Mouse (Mus musculus) liver, embryonic 15.5 days (tissue): ENCODE results near the gene Rab4b. TPM values are rescaled to one million over a fixed set of nuclear protein-coding genes. Genes with fewer than 3 reads are reported as not detected.

Experiments used
- ATAC-seq: fragments of 200-750 bp; cut with Nextera tagmentation; 2 replicates; pipeline ENCODE4 v1.8.0; 2017; ENCODE audit warnings: moderate number of reproducible peaks, mild to moderate bottlenecking, moderate library complexity; ENCODE audit not compliant: insufficient read depth
- H3K27ac ChIP-seq: fragments of 300-500 bp; sonication (generic); replicated peaks from 2 replicates; pipeline ENCODE4 v1.5.1; 2015; ENCODE audit warnings: mild to moderate bottlenecking, inconsistent platforms
- H3K27me3 ChIP-seq: fragments of 300-500 bp; sonication (generic); 2 replicates; pipeline ENCODE4 v1.6.1; 2015; ENCODE audit warnings: mild to moderate bottlenecking, inconsistent platforms
- H3K36me3 ChIP-seq: fragments of 300-500 bp; sonication (generic); replicated peaks from 2 replicates; pipeline ENCODE4 v1.6.1; 2015; ENCODE audit warnings: moderate library complexity, mild to moderate bottlenecking, inconsistent platforms
- H3K4me1 ChIP-seq: fragments of 300-500 bp; sonication (generic); replicated peaks from 2 replicates; pipeline ENCODE4 v1.6.1; 2015; ENCODE audit warnings: inconsistent platforms
- H3K4me2 ChIP-seq: fragments of 300-500 bp; sonication (generic); 2 replicates; pipeline ENCODE4 v1.6.1; 2015; ENCODE audit warnings: moderate library complexity, mild to moderate bottlenecking, inconsistent platforms
- H3K4me3 ChIP-seq: fragments of 300-500 bp; sonication (generic); replicated peaks from 2 replicates; pipeline ENCODE4 v1.5.1; 2015; ENCODE audit warnings: mild to moderate bottlenecking, inconsistent platforms
- H3K9ac ChIP-seq: fragments of 300-500 bp; sonication (generic); 2 replicates; pipeline ENCODE4 v1.6.1; 2015; ENCODE audit warnings: moderate library complexity, mild to moderate bottlenecking, inconsistent platforms
- H3K9me3 ChIP-seq: fragments of 300-500 bp; sonication (generic); replicated peaks from 2 replicates; pipeline ENCODE4 v1.6.1; 2016; ENCODE audit warnings: inconsistent platforms
- WGBS: fragments of 180-500 bp; shearing (Covaris S2); methylation state at CpG from one replicate; pipeline ENCODE4 v1.1.7; 2015; ENCODE audit warnings: mixed read lengths; ENCODE audit not compliant: insufficient replicate concordance; 5-methylcytosine and 5-hydroxymethylcytosine counted together
- polyA plus RNA-seq: library from polyadenylated mRNA; unstranded; fragments of >200 nt; fragmentation: Nextera tagmentation; extraction: Ambion mirVana; gene quantifications from 2 replicates; pipeline ENCODE4 v1.2.1, GENCODE M21; 2015

Rab4b gene
- polyA plus RNA-seq, 1 experiment from 2014 or later, result 23.0 TPM

- no peak overlapping the region for H3K9ac ChIP-seq
- H3K36me3 ChIP-seq, result peaks cover 34% of the 10 kb centered on the region
- H3K4me1 ChIP-seq, result peaks cover 31% of the 10 kb centered on the region
- no peak overlapping the region for H3K27ac ChIP-seq
- no peaks in the 10 kb centered on the region for H3K9me3 ChIP-seq
- WGBS, result 57% methylated on average over 1 of the region's 1 CpGs
- no peak overlapping the region for H3K4me2 ChIP-seq
- ATAC-seq, result no peak
- no peaks in the 10 kb centered on the region for H3K27me3 ChIP-seq
- no peak overlapping the region for H3K4me3 ChIP-seq
These were observed 3.8 kb upstream of the Rab4b start for GRCm38 (mm10) chr7:27182498-27182897.

- 0 out of 2 replicates have a peak within 1 kb of the TSS, but pooled peaks have one; percentile 58 for H3K27ac ChIP-seq
These were observed 2.4 kb upstream of the Rab4b start, which contains the start of the genes Gm21983 and Mia for GRCm38 (mm10) chr7:27180837-27181695. Gene Gm21983, minus strand, starts transcription at chr7:27181086. Gene Mia, minus strand, starts transcription at chr7:27181157.

GRCm38 (mm10) chr7:27180036-27180435 is 1.3 kb upstream of the Rab4b start:
- no peak overlapping the region for H3K4me3 ChIP-seq
- H3K9ac ChIP-seq, result no peak overlapping the region
- H3K36me3 ChIP-seq, result peaks cover 9% of the 10 kb centered on the region
- no peak overlapping the region for H3K4me2 ChIP-seq
- no peak for ATAC-seq
- peaks cover 33% of the 10 kb centered on the region for H3K4me1 ChIP-seq
- 62% methylated on average over 5 of the region's 5 CpGs for WGBS
- H3K27ac ChIP-seq, result 0 out of 2 replicates have a peak overlapping the region, but pooled peaks have one; percentile 58
- no peaks in the 10 kb centered on the region for H3K9me3 ChIP-seq
- no peaks in the 10 kb centered on the region for H3K27me3 ChIP-seq

More at GRCm38 (mm10) chr7:27180837-27181695, 2.4 kb upstream of the Rab4b start, which contains the start of the genes Gm21983 and Mia:
- H3K36me3 ChIP-seq, result peaks cover 20% of the 10 kb centered on the region
- no peak within 1 kb of the TSS for H3K4me3 ChIP-seq
- H3K4me2 ChIP-seq, result no peak within 1 kb of the TSS
- H3K9me3 ChIP-seq, result no peaks in the 10 kb centered on the region
- 61% methylated on average over 14 of the region's 14 CpGs for WGBS
- peaks cover 33% of the 10 kb centered on the region for H3K4me1 ChIP-seq
- ATAC-seq, result no peak
- no peak within 1 kb of the TSS for H3K9ac ChIP-seq
- H3K27me3 ChIP-seq, result no peaks in the 10 kb centered on the region

- 44% methylated on average over 16 of the region's 16 CpGs for WGBS
- no peak for ATAC-seq
- Histone ChIP-seq H3K9me3 (no peaks in the 10 kb centered on the region), H3K4me1 (peaks cover 33% of the 10 kb centered on the region), H3K4me2 (peak overlapping the region; percentile 80), H3K9ac (0 out of 2 replicates have a peak overlapping the region, but pooled peaks have one; percentile 39), H3K27me3 (no peaks in the 10 kb centered on the region), H3K27ac (peak overlapping the region; percentile 58), H3K36me3 (peaks cover 7% of the 10 kb centered on the region; the same call in 1 of the 2 replicates), H3K4me3 (peak overlapping the region; percentile 89)
These were observed 672 bp upstream of the Rab4b start for GRCm38 (mm10) chr7:27179217-27179918.

- H3K4me1 ChIP-seq, result peaks cover 33% of the 10 kb centered on the region
- H3K9ac ChIP-seq, result peak overlapping the region; percentile 69
- peak; percentile 4 for ATAC-seq
- peaks cover 10% of the 10 kb centered on the region; the same call in 1 of the 2 replicates for H3K36me3 ChIP-seq
- peak overlapping the region; percentile 89 for H3K4me3 ChIP-seq
- WGBS, result 19% methylated on average over 4 of the region's 4 CpGs
- no peaks in the 10 kb centered on the region for H3K27me3 ChIP-seq
- peak overlapping the region; percentile 80 for H3K4me2 ChIP-seq
- no peaks in the 10 kb centered on the region for H3K9me3 ChIP-seq
- H3K27ac ChIP-seq, result peak overlapping the region; percentile 91
These were observed 763 bp downstream of the Rab4b start for GRCm38 (mm10) chr7:27177942-27178323.

GRCm38 (mm10) chr7:27174896-27175295 is 3.8 kb downstream of the Rab4b start:
- Histone ChIP-seq H3K27ac (no peak overlapping the region), H3K9ac (no peak overlapping the region), H3K4me2 (no peak overlapping the region), H3K27me3 (no peaks in the 10 kb centered on the region), H3K4me3 (no peak overlapping the region), H3K4me1 (peaks cover 22% of the 10 kb centered on the region), H3K9me3 (no peaks in the 10 kb centered on the region), H3K36me3 (peaks cover 16% of the 10 kb centered on the region; the same call in 1 of the 2 replicates)
- WGBS, result 85% methylated on average over 7 of the region's 7 CpGs
- ATAC-seq, result no peak

- Histone ChIP-seq H3K9me3 (no peaks in the 10 kb centered on the region), H3K4me3 (no peak overlapping the region), H3K27me3 (no peaks in the 10 kb centered on the region), H3K9ac (no peak overlapping the region), H3K27ac (no peak overlapping the region), H3K4me1 (peaks cover 18% of the 10 kb centered on the region), H3K36me3 (peaks cover 16% of the 10 kb centered on the region; the same call in 1 of the 2 replicates), H3K4me2 (no peak overlapping the region)
- 80% methylated on average over 15 of the region's 15 CpGs for WGBS
- ATAC-seq, result no peak
These were observed 4.2 kb downstream of the Rab4b start for GRCm38 (mm10) chr7:27174496-27174895.

- Histone ChIP-seq H3K27me3 (no peaks in the 10 kb centered on the region), H3K36me3 (peaks cover 16% of the 10 kb centered on the region; the same call in 1 of the 2 replicates), H3K9ac (no peak overlapping the region), H3K4me2 (no peak overlapping the region), H3K4me1 (peaks cover 17% of the 10 kb centered on the region), H3K9me3 (no peaks in the 10 kb centered on the region), H3K27ac (no peak overlapping the region), H3K4me3 (no peak overlapping the region)
- 70% methylated on average over 3 of the region's 3 CpGs for WGBS
- no peak for ATAC-seq
These were observed 7.7 kb downstream of the Rab4b start for GRCm38 (mm10) chr7:27170981-27171380.

- Histone ChIP-seq H3K4me1 (peaks cover 44% of the 10 kb centered on the region), H3K4me3 (no peak overlapping the region), H3K36me3 (peaks cover 27% of the 10 kb centered on the region), H3K9me3 (no peaks in the 10 kb centered on the region), H3K9ac (no peak overlapping the region), H3K27ac (peak overlapping the region; percentile 94), H3K4me2 (no peak overlapping the region), H3K27me3 (no peaks in the 10 kb centered on the region)
- ATAC-seq, result no peak
- WGBS, result 74% methylated on average over 5 of the region's 5 CpGs
These were observed 10.3 kb downstream of the Rab4b start for GRCm38 (mm10) chr7:27168371-27168770.

GRCm38 (mm10) chr7:27167475-27168094 is 11.1 kb downstream of the Rab4b start:
- Histone ChIP-seq H3K27ac (peak overlapping the region; percentile 94), H3K9me3 (no peaks in the 10 kb centered on the region), H3K27me3 (no peaks in the 10 kb centered on the region), H3K4me2 (peak overlapping the region; percentile 95), H3K9ac (peak overlapping the region; percentile 91), H3K4me3 (peak overlapping the region; percentile 84), H3K36me3 (peaks cover 29% of the 10 kb centered on the region), H3K4me1 (peaks cover 51% of the 10 kb centered on the region)
- WGBS, result 63% methylated on average over 11 of the region's 11 CpGs
- no peak for ATAC-seq
